Mouse (Mus musculus) intestine, embryonic 15.5 days (tissue): Measurements from ENCODE around the gene Gdf9. TPM values are rescaled to one million over a fixed set of nuclear protein-coding genes. Genes with fewer than 3 reads are reported as not detected.

Experiments used
- ATAC-seq: fragments of 200-750 bp; cut with Nextera tagmentation; 2 replicates; pipeline ENCODE4 v1.8.0; 2017; ENCODE audit warnings: moderate TSS enrichment, moderate library complexity
- H3K27ac ChIP-seq: fragments of 300-500 bp; sonication (generic); 2 replicates; pipeline ENCODE4 v1.5.1; 2015; ENCODE audit warnings: mild to moderate bottlenecking, inconsistent platforms
- H3K27me3 ChIP-seq: fragments of 300-500 bp; sonication (generic); replicated peaks from 2 replicates; pipeline ENCODE4 v1.6.1; 2015; ENCODE audit warnings: inconsistent platforms
- H3K36me3 ChIP-seq: fragments of 300-500 bp; sonication (generic); 2 replicates; pipeline ENCODE4 v1.6.1; 2015; ENCODE audit warnings: inconsistent platforms
- H3K4me1 ChIP-seq: fragments of 300-500 bp; sonication (generic); replicated peaks from 2 replicates; pipeline ENCODE4 v1.6.1; 2015; ENCODE audit warnings: inconsistent platforms
- H3K4me2 ChIP-seq: fragments of 300-500 bp; sonication (generic); replicated peaks from 2 replicates; pipeline ENCODE4 v1.6.1; 2015; ENCODE audit warnings: mild to moderate bottlenecking, inconsistent platforms
- H3K4me3 ChIP-seq: fragments of 300-500 bp; sonication (generic); replicated peaks from 2 replicates; pipeline ENCODE4 v1.5.1; 2015; ENCODE audit warnings: inconsistent platforms
- H3K9ac ChIP-seq: fragments of 300-500 bp; sonication (generic); 2 replicates; pipeline ENCODE4 v1.6.1; 2015; ENCODE audit warnings: inconsistent platforms
- H3K9me3 ChIP-seq: fragments of 300-500 bp; sonication (generic); 2 replicates; pipeline ENCODE4 v1.6.1; 2016; ENCODE audit warnings: inconsistent platforms
- WGBS: fragments of 180-500 bp; shearing (Covaris S2); methylation state at CpG from one replicate; pipeline ENCODE4 v1.1.7; 2015; 5-methylcytosine and 5-hydroxymethylcytosine counted together
- polyA plus RNA-seq: library from polyadenylated mRNA; unstranded; fragments of >200 nt; fragmentation: Nextera tagmentation; extraction: Ambion mirVana; gene quantifications from 2 replicates; pipeline ENCODE4 v1.2.1, GENCODE M21; 2015

The Gdf9 gene
- polyA plus RNA-seq, 1 experiment from 2014 or later = 1.3 TPM

- peak; percentile 20; the same call in 1 of the 2 replicates for ATAC-seq
- Histone ChIP-seq H3K9ac (peak overlapping the region; percentile 46; the same call in 1 of the 2 replicates), H3K27me3 (peaks cover 58% of the 10 kb centered on the region), H3K4me2 (peak overlapping the region; percentile 97), H3K36me3 (no peaks in the 10 kb centered on the region), H3K4me1 (peaks cover 15% of the 10 kb centered on the region), H3K9me3 (no peaks in the 10 kb centered on the region), H3K27ac (no peak overlapping the region), H3K4me3 (peak overlapping the region; percentile 48)
- WGBS = 7% methylated on average over 55 of the region's 55 CpGs
Observed at GRCm38 (mm10) chr11:53463551-53464424, 33.0 kb downstream of the Gdf9 start.

DNA sequence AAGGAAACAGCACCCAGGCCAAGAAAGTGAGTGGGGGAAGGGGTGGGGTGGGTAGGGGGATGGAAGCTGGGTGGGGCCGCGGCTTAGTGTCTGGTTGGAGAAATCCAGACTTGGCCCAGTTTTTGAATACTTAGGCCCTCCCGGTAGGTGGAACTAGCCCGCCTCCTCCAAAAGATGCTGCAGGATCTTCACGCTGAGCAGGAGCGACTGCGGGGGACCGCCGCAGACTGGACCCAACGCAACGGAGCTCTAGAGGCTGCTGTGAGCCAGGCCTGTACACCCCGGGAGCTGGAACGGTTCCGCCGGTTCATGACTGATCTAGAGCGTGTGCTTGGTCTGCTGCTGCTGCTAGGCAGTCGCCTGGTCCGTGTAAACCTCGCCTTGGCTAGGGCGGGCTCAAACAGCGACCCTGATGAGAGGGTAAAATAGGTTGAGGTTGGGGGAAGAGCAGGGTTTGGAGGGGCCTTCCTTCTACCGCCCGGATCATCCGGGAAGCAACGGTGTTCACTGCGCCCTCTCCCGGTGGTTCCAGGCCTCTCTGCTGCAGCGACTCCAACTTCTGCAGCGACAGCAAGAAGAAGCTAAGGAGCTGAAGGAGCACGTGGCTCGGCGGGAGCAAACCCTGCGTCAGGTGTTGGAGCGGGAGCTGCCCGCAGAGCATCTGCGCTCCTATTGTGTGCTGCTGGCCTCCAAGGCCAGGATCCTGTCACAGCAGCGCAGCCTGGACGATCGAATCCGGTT is 35.6 kb downstream of the Gdf9 start:
- Histone ChIP-seq H3K9me3 (no peaks in the 10 kb centered on the region), H3K4me2 (peak overlapping the region; percentile 69), H3K36me3 (no peaks in the 10 kb centered on the region), H3K27me3 (peaks cover 68% of the 10 kb centered on the region), H3K9ac (peak overlapping the region; percentile 32), H3K27ac (no peak overlapping the region), H3K4me1 (peaks cover 19% of the 10 kb centered on the region), H3K4me3 (peak overlapping the region; percentile 27)
- peak; percentile 62 for ATAC-seq
- 10% methylated on average over 40 of the region's 40 CpGs for WGBS

GRCm38 (mm10) chr11:53469294-53469967 is 38.6 kb downstream of the Gdf9 start:
- Histone ChIP-seq H3K4me2 (peak overlapping the region; percentile 44; the same call in 1 of the 2 replicates), H3K36me3 (no peaks in the 10 kb centered on the region), H3K4me3 (no peak overlapping the region), H3K27ac (no peak overlapping the region), H3K9ac (no peak overlapping the region), H3K4me1 (peaks cover 9% of the 10 kb centered on the region), H3K9me3 (no peaks in the 10 kb centered on the region), H3K27me3 (peaks cover 49% of the 10 kb centered on the region)
- 44% methylated on average over 16 of the region's 16 CpGs for WGBS
- ATAC-seq = no peak

GRCm38 (mm10) chr11:53469968-53470695 is 39.3 kb downstream of the Gdf9 start, which contains the start of gene Gm9837:
Gm9837 (minus strand) TSS chr11:53470479.
- H3K27me3 ChIP-seq = peaks cover 49% of the 10 kb centered on the region
- H3K36me3 ChIP-seq = no peaks in the 10 kb centered on the region
- no peak within 1 kb of the TSS for H3K9ac ChIP-seq
- peak within 1 kb of the TSS; percentile 44 for H3K4me2 ChIP-seq
- H3K9me3 ChIP-seq = no peaks in the 10 kb centered on the region
- H3K4me1 ChIP-seq = peaks cover 9% of the 10 kb centered on the region
- H3K27ac ChIP-seq = no peak within 1 kb of the TSS
- peak; percentile 83 for ATAC-seq
- 4% methylated on average over 29 of the region's 29 CpGs for WGBS
- peak within 1 kb of the TSS; percentile 3; the same call in 1 of the 2 replicates for H3K4me3 ChIP-seq

DNA sequence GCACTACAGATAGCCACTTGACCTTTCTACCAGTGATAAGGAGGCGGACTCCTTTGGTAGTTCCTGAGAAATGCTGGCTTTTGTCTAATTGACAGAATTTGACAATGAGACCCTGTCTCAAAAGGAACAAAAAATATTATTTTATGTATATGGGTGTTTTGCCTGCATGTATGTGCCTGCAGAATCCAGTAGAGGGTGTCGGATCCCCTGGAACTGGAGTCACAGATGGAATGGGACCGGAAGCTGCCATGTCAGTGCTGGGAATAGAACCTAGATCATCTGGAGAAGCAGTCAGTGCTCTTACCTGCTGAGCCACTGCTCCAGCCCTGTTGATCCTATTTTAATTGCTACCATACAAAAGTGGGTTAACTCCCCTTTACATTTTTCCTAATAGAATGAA is 41.9 kb downstream of the Gdf9 start:
- peaks cover 5% of the 10 kb centered on the region; the same call in 1 of the 2 replicates for H3K4me1 ChIP-seq
- H3K4me3 ChIP-seq = no peak overlapping the region
- no peak overlapping the region for H3K4me2 ChIP-seq
- peaks cover 51% of the 10 kb centered on the region for H3K27me3 ChIP-seq
- 76% methylated on average over 3 of the region's 3 CpGs for WGBS
- no peaks in the 10 kb centered on the region for H3K36me3 ChIP-seq
- H3K9ac ChIP-seq = no peak overlapping the region
- no peak overlapping the region for H3K27ac ChIP-seq
- no peak for ATAC-seq
- H3K9me3 ChIP-seq = no peaks in the 10 kb centered on the region

- no peaks in the 10 kb centered on the region for H3K36me3 ChIP-seq
- no peak overlapping the region for H3K4me2 ChIP-seq
- no peak overlapping the region for H3K9ac ChIP-seq
- peaks cover 19% of the 10 kb centered on the region for H3K4me1 ChIP-seq
- no peak for ATAC-seq
- WGBS = 42% methylated on average over 8 of the region's 8 CpGs
- H3K27me3 ChIP-seq = peaks cover 67% of the 10 kb centered on the region
- no peak overlapping the region for H3K27ac ChIP-seq
- H3K9me3 ChIP-seq = no peaks in the 10 kb centered on the region
- H3K4me3 ChIP-seq = no peak overlapping the region
Observed at GRCm38 (mm10) chr11:53475620-53476019, 44.8 kb downstream of the Gdf9 start.

DNA sequence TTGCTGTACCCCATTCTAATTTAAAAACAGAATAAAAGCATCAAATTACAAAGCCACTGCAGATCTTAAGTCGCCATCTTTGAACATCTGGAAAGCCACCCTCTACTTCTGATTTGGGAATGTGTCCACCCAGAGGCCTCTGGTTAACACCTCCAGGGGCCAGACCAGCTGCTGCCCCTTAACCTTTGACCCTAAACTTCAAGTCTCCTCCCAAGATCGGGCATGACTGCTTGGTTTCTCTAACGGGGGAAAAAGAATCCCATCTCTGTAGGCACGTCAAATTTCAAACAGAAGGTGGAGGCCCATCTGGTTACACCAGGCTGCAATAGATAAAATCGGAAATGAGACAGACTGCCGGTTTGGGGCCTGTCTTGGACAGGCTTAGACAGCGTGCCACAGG is 47.0 kb downstream of the Gdf9 start:
- Histone ChIP-seq H3K9me3 (no peaks in the 10 kb centered on the region), H3K4me3 (no peak overlapping the region), H3K27me3 (peaks cover 63% of the 10 kb centered on the region), H3K4me2 (peak overlapping the region; percentile 86; the same call in 1 of the 2 replicates), H3K9ac (no peak overlapping the region), H3K36me3 (no peaks in the 10 kb centered on the region), H3K27ac (no peak overlapping the region), H3K4me1 (peaks cover 19% of the 10 kb centered on the region)
- WGBS = 57% methylated on average over 7 of the region's 7 CpGs
- ATAC-seq = no peak

DNA sequence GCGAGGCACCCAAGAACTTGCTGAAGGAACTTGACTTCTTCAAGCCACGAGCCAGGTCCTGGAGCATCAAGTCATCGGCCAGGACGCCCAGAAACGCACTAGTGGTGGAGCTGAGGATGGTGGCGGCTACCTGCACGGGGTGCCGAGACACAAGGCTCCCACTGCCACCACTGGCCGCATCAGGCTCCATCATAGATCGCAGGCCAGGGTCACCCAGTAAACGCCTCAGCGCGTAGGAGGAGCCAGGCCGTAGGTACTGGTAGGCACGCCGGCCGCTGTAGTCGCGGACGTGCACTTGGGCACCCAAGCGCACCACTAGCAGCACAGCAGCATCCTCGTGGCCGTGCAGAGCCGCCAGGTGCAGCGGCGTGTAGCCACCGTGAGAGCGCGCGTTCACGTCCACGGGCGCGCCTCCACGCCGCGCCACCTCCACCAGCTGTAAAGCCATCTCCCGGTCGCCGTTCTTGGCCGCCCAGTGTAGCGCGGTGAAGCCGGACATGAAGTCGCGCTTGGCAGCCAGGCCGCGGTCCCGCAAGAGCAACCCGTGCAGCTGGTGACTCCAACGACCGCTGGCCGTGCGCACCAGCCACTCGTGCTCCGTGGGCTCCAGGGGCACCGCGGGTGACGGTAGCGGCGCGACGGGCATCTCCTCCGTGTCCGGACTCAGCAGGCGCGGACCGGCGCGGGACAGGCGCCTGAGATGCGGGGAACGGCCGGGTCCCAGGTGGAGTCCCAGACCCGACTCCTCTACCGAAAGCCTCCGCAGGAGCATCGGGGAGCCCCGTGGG is 47.8 kb downstream of the Gdf9 start:
- peak overlapping the region; percentile 86 for H3K4me2 ChIP-seq
- 7% methylated on average over 79 of the region's 79 CpGs for WGBS
- peaks cover 63% of the 10 kb centered on the region for H3K27me3 ChIP-seq
- H3K27ac ChIP-seq = no peak overlapping the region
- peak overlapping the region; percentile 14 for H3K9ac ChIP-seq
- peaks cover 21% of the 10 kb centered on the region for H3K4me1 ChIP-seq
- no peaks in the 10 kb centered on the region for H3K9me3 ChIP-seq
- peak overlapping the region; percentile 43 for H3K4me3 ChIP-seq
- ATAC-seq = peak; percentile 29; the same call in 1 of the 2 replicates
- no peaks in the 10 kb centered on the region for H3K36me3 ChIP-seq

- peak overlapping the region; percentile 43 for H3K4me3 ChIP-seq
- H3K36me3 ChIP-seq = no peaks in the 10 kb centered on the region
- no peaks in the 10 kb centered on the region for H3K9me3 ChIP-seq
- under 1% methylated on average over 62 of the region's 62 CpGs for WGBS
- peaks cover 21% of the 10 kb centered on the region for H3K4me1 ChIP-seq
- peak; percentile 26 for ATAC-seq
- peak overlapping the region; percentile 29 for H3K9ac ChIP-seq
- H3K27ac ChIP-seq = no peak overlapping the region
- peak overlapping the region; percentile 86 for H3K4me2 ChIP-seq
- H3K27me3 ChIP-seq = peaks cover 58% of the 10 kb centered on the region
Observed at GRCm38 (mm10) chr11:53479171-53479782, 48.5 kb downstream of the Gdf9 start.

DNA sequence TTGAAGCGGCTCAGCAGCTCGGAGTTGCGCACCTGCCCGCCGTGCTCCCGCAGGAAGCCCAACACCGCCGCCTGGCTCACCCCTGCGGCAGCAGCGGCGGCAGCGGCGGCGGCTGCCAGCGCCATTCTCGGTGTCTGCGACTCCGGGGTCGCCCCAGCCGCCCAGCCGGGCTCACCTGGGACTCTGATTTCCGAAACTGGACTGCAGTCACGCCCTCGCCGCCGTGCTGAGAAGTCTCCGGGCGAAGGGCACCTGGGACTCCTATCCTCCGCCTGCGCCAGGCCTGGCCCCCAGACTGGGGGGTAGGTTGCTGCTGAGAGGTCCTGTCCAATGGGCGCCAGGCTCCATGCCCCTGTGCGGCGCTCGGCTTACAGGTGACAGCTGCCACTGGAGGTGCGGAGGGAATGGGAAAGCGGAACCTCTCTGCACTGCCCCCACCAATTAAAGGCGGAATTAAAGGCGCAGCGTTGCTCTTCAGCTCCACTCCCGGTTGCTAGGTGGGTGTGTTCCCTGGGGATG is 49.0 kb downstream of the Gdf9 start, which contains the start of the genes Gm9945 and Sowaha:
Gene Gm9945 (plus strand): TSS at position 384 of the 519 bp plus-strand sequence.
Gene Sowaha (minus strand): TSS at position 492 of the 519 bp plus-strand sequence.
- peak within 1 kb of the TSS; percentile 29 for H3K9ac ChIP-seq
- peak; percentile 82 for ATAC-seq
- H3K27me3 ChIP-seq = peaks cover 52% of the 10 kb centered on the region
- H3K27ac ChIP-seq = no peak within 1 kb of the TSS
- no peaks in the 10 kb centered on the region for H3K36me3 ChIP-seq
- H3K4me3 ChIP-seq = peak within 1 kb of the TSS; percentile 43
- 3% methylated on average over 40 of the region's 40 CpGs for WGBS
- H3K4me2 ChIP-seq = peak within 1 kb of the TSS; percentile 86
- peaks cover 21% of the 10 kb centered on the region for H3K4me1 ChIP-seq
- H3K9me3 ChIP-seq = no peaks in the 10 kb centered on the region
